Mouse (Mus musculus) lung, embryonic 15.5 days (tissue): ENCODE data around the gene Epha4. TPM values are rescaled to one million over a fixed set of nuclear protein-coding genes. Genes with fewer than 3 reads are reported as not detected.

Source experiments
- ATAC-seq: fragments of 200-750 bp; cut with Nextera tagmentation; 2 replicates; pipeline ENCODE4 v1.8.0; 2017; ENCODE audit warnings: moderate number of reproducible peaks, borderline replicate concordance; ENCODE audit not compliant: low FRiP score, low TSS enrichment; ENCODE audit errors: extremely low read depth
- H3K27ac ChIP-seq: fragments of 300-500 bp; sonication (generic); 2 replicates; pipeline ENCODE4 v1.5.1; 2015; ENCODE audit warnings: moderate library complexity, mild to moderate bottlenecking, inconsistent platforms
- H3K27me3 ChIP-seq: fragments of 300-500 bp; sonication (generic); 2 replicates; pipeline ENCODE4 v1.6.1; 2015; ENCODE audit warnings: inconsistent platforms
- H3K36me3 ChIP-seq: fragments of 300-500 bp; sonication (generic); 2 replicates; pipeline ENCODE4 v1.6.1; 2015; ENCODE audit warnings: inconsistent platforms
- H3K4me1 ChIP-seq: fragments of 300-500 bp; sonication (generic); 2 replicates; pipeline ENCODE4 v1.6.1; 2015; ENCODE audit warnings: inconsistent platforms
- H3K4me2 ChIP-seq: fragments of 300-500 bp; sonication (generic); 2 replicates; pipeline ENCODE4 v1.6.1; 2015; ENCODE audit warnings: inconsistent platforms, mild to moderate bottlenecking, moderate library complexity
- H3K4me3 ChIP-seq: fragments of 300-500 bp; sonication (generic); 2 replicates; pipeline ENCODE4 v1.5.1; 2015; ENCODE audit warnings: mild to moderate bottlenecking, inconsistent platforms
- H3K9ac ChIP-seq: fragments of 300-500 bp; sonication (generic); 2 replicates; pipeline ENCODE4 v1.6.1; 2015; ENCODE audit warnings: inconsistent platforms
- H3K9me3 ChIP-seq: fragments of 300-500 bp; sonication (generic); 2 replicates; pipeline ENCODE4 v1.6.1; 2016; ENCODE audit warnings: inconsistent platforms
- WGBS: fragments of 180-500 bp; shearing (Covaris S2); methylation state at CpG from one replicate; pipeline ENCODE4 v1.1.7; 2015; 5-methylcytosine and 5-hydroxymethylcytosine counted together
- microRNA-seq: library from miRNA; unstranded; fragments of <30 nt; microRNA quantifications from one replicate; pipeline ENCODE4, GENCODE M21; 2016
- polyA plus RNA-seq: library from polyadenylated mRNA; unstranded; fragments of >200 nt; fragmentation: Nextera tagmentation; extraction: Ambion mirVana; gene quantifications from 2 replicates; pipeline ENCODE4 v1.2.1, GENCODE M21; 2015

Epha4 gene
- polyA plus RNA-seq, 1 experiment from 2014 or later = 16.9 TPM

DNA sequence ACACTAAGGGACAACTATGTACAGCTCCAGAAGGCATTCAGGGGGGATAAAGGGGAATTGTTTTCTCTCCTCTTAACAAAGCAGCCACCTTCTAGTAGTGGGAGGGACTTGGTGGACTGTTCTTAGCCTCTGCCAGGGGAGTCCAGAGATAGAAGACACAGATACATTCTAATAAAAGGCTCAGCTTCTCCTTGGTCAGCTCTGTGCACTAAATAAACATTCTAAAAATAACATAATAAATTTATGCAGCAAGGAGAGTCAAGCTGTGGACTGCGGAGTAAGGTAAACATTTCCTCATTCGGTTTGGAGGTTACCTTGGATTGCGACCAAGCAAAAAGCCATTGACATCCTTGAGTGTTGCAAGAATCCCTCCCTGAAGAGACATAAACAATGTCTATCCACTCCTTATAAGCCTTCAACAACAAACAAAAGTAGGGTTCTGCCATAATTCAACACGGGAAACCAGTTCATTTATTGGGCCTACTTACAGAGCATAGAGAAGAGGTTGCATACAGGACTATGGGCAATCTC lies 196.2 kb downstream of the Epha4 start:
- no peak overlapping the region for H3K4me2 ChIP-seq
- ATAC-seq = no peak
- no peaks in the 10 kb centered on the region for H3K9me3 ChIP-seq
- H3K27ac ChIP-seq = no peak overlapping the region; the same call in 1 of the 2 replicates
- no peaks in the 10 kb centered on the region for H3K27me3 ChIP-seq
- WGBS = 33% methylated on average over 4 of the region's 4 CpGs
- no peak overlapping the region for H3K9ac ChIP-seq
- peaks cover 4% of the 10 kb centered on the region; the same call in 1 of the 2 replicates for H3K4me1 ChIP-seq
- no peak overlapping the region for H3K4me3 ChIP-seq
- no peaks in the 10 kb centered on the region for H3K36me3 ChIP-seq

Small RNA genes lying within 50 kb of the gene (microRNA-seq; reads per million reads assigned to microRNA genes)
- not detected for gene Mir6352
